Comparison of ENCODE assay signal across 10 mouse cellular contexts in the genomic region with DNA sequence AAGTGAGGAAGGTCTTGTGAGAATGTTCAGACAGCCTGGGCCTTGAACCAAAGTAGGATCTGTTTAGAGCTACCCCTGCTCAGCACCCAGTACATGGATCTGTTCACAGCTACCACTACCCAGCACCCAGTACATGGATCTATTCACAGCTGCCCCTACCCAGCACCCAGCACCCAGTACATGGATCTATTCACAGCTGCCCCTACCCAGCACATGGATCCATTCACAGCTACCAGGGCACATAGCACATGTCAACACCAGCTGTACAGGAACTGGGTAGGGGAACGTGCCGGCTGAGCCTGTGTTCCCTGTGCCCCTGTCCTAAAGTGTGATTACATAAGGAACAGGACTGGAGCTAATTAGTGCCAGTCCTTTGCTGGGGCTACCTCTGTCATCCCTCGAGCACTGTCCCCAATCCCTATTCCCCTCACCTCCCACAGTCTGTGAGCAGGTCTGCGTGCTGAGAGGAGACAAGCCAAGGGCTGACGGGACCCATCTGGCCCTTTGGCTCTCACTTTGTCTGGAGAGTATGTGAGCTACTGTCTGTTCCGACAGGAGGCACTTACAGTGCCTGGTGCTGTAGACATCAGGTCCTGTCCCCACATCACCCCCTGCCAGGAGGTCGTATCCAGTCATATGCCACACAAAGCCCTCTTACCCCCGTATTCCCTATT. TPM values are rescaled to one million over a fixed set of nuclear protein-coding genes. Genes with fewer than 3 reads are reported as not detected.
DNase-seq lines count a peak whose midpoint lies in the region; ATAC-seq and TF ChIP-seq lines count a peak whose summit lies in the region.
"Had no signal": no experiment of that assay in that cellular context is flagged by ENCODE, and none has a peak within 500 bp of the region (broad histone marks: within the 10 kb centered on the region; RNA-seq: fewer than 3 reads in every experiment).

No protein-coding gene starts in this region.

- H3K27ac ChIP-seq in heart, embryonic 16.5 days (ENCODE audit: low read length), result no peak overlapping the region
- H3K27ac ChIP-seq in lung, postnatal 0 days (ENCODE audit: low read length), result no peak overlapping the region
- H3K27ac ChIP-seq in forebrain, embryonic 16.5 days (ENCODE audit: low read length), result 0 out of 2 replicates have a peak overlapping the region, but pooled peaks have one; percentile 8
- H3K27ac ChIP-seq: kidney, postnatal 0 days had no signal

- peak; percentile 21; the same call in 1 of the 2 replicates for ATAC-seq in heart, embryonic 16.5 days (replicated peaks; ENCODE audit: extremely low read depth, insufficient read depth, low FRiP score)
- no peak for ATAC-seq in lung, postnatal 0 days
- peak; percentile 90 for ATAC-seq in cerebellum, adult (ENCODE audit: insufficient number of reproducible peaks, low FRiP score, low TSS enrichment)
- ATAC-seq in forebrain, embryonic 16.5 days, result peak; percentile 66

- TF ChIP-seq CTCF in lung, postnatal 0 days (IDR thresholded peaks at IDR 0.05), result no peak

- peaks cover 45% of the 10 kb centered on the region for H3K4me1 ChIP-seq in heart, embryonic 16.5 days (ENCODE audit: control insufficient read depth, insufficient read depth, low read length)
- H3K4me1 ChIP-seq in lung, postnatal 0 days (ENCODE audit: insufficient read depth, low read depth, low read length), result peaks cover 39% of the 10 kb centered on the region
- H3K4me1 ChIP-seq in forebrain, embryonic 16.5 days (replicated peaks; ENCODE audit: control insufficient read depth, insufficient read depth, low read length), result peaks cover 48% of the 10 kb centered on the region

- 0 out of 2 replicates have a peak, but pooled peaks cover 2% of the 10 kb centered on the region for H3K27me3 ChIP-seq in heart, embryonic 16.5 days (ENCODE audit: control insufficient read depth, insufficient read depth, low read length)
- no peaks in the 10 kb centered on the region for H3K27me3 ChIP-seq in lung, postnatal 0 days (replicated peaks; ENCODE audit: insufficient read depth, low read length)
- 0 out of 2 replicates have a peak, but pooled peaks cover 7% of the 10 kb centered on the region for H3K27me3 ChIP-seq in forebrain, embryonic 16.5 days (replicated peaks; ENCODE audit: control insufficient read depth, insufficient read depth, low read length)

- 50% methylated on average over 8 of the region's 8 CpGs for WGBS in heart, embryonic 16.5 days
- WGBS in lung, postnatal 0 days, result 67% methylated on average over 8 of the region's 8 CpGs
- 56% methylated on average over 8 of the region's 8 CpGs for WGBS in forebrain, embryonic 16.5 days

- H3K36me3 ChIP-seq in heart, embryonic 16.5 days (ENCODE audit: control insufficient read depth, insufficient read depth), result no peaks in the 10 kb centered on the region
- H3K36me3 ChIP-seq in lung, postnatal 0 days (ENCODE audit: insufficient read depth, low read length), result no peaks in the 10 kb centered on the region
- no peaks in the 10 kb centered on the region for H3K36me3 ChIP-seq in forebrain, embryonic 16.5 days (ENCODE audit: control insufficient read depth, insufficient read depth)

- TF ChIP-seq EP300 in lung, postnatal 0 days (IDR thresholded peaks at IDR 0.05), result no peak

- no peak overlapping the region for H3K4me3 ChIP-seq in heart, embryonic 16.5 days (ENCODE audit: low read length)
- H3K4me3 ChIP-seq in lung, postnatal 0 days (ENCODE audit: low read depth, low read length), result no peak overlapping the region
- H3K4me3 ChIP-seq in forebrain, embryonic 16.5 days (replicated peaks; ENCODE audit: low read length), result no peak overlapping the region

- no peaks in the 10 kb centered on the region for H3K9me3 ChIP-seq in heart, embryonic 16.5 days (replicated peaks; ENCODE audit: control insufficient read depth, low read length)
- H3K9me3 ChIP-seq in lung, postnatal 0 days (ENCODE audit: low read length), result no peaks in the 10 kb centered on the region
- no peaks in the 10 kb centered on the region for H3K9me3 ChIP-seq in forebrain, embryonic 16.5 days (ENCODE audit: control insufficient read depth, low read length)

- no peak for DNase-seq in heart, adult 18-20 months
- no peak for DNase-seq in lung, postnatal 0 days (ENCODE audit: low spot score)
- no peak for DNase-seq in lung, postnatal 14 days
- DNase-seq in urinary bladder, postnatal 14 days (ENCODE audit: low spot score), result no peak
- DNase-seq in lung, postnatal 10 days, result no peak
- DNase-seq: lung, adult 18-20 months had no signal

- no peak overlapping the region for H3K4me2 ChIP-seq in heart, embryonic 16.5 days (ENCODE audit: low read depth, low read length)
- 0 out of 2 replicates have a peak overlapping the region, but pooled peaks have one; percentile 14 for H3K4me2 ChIP-seq in lung, postnatal 0 days (replicated peaks; ENCODE audit: low read depth, low read length)
- no peak overlapping the region for H3K4me2 ChIP-seq in forebrain, embryonic 16.5 days (ENCODE audit: low read length)

- H3K9ac ChIP-seq in heart, embryonic 16.5 days (ENCODE audit: low read length), result no peak overlapping the region
- no peak overlapping the region for H3K9ac ChIP-seq in lung, postnatal 0 days (replicated peaks; ENCODE audit: low read depth)
- H3K9ac ChIP-seq in forebrain, embryonic 16.5 days (replicated peaks; ENCODE audit: low read depth, low read length), result no peak overlapping the region

RNA-seq across cellular contexts. Expression of gene Inf2, which starts 2.1 kb away (rescaled TPM):
- polyA plus RNA-seq in heart, embryonic 16.5 days (2015; fragmentation: Nextera tagmentation; extraction: Ambion mirVana), result 3.0 and 3.6 TPM in 2 replicates
- 10 to 100 TPM; 11.9 to 17.2 TPM for total RNA-seq in heart, adult 18-20 months (2021)
- polyA plus RNA-seq in lung, postnatal 0 days (2015; fragmentation: Nextera tagmentation; extraction: Ambion mirVana), result 4.9 and 5.2 TPM in 2 replicates
- 2.6 TPM in 2 replicates for polyA plus RNA-seq in forebrain, embryonic 16.5 days (2015; fragmentation: Nextera tagmentation; extraction: Ambion mirVana)

RNA-seq across cellular contexts. Expression of gene Adssl1, which starts 29.1 kb away (rescaled TPM):
- 108 and 118 TPM in 2 replicates for polyA plus RNA-seq in heart, embryonic 16.5 days (2015; fragmentation: Nextera tagmentation; extraction: Ambion mirVana)
- 100 to 1,000 TPM; 192 to 206 TPM for total RNA-seq in heart, adult 18-20 months (2021)
- polyA plus RNA-seq in lung, postnatal 0 days (2015; fragmentation: Nextera tagmentation; extraction: Ambion mirVana), result 29.9 and 43.0 TPM in 2 replicates
- polyA plus RNA-seq in forebrain, embryonic 16.5 days (2015; fragmentation: Nextera tagmentation; extraction: Ambion mirVana), result 1.8 and 2.4 TPM in 2 replicates

RNA-seq across cellular contexts. Expression of gene Siva1, which starts 53.8 kb away (rescaled TPM):
- polyA plus RNA-seq in heart, embryonic 16.5 days (2015; fragmentation: Nextera tagmentation; extraction: Ambion mirVana), result 117 and 139 TPM in 2 replicates
- 10 to 100 TPM; 31.7 to 35.2 TPM for total RNA-seq in heart, adult 18-20 months (2021)
- 130 and 152 TPM in 2 replicates for polyA plus RNA-seq in lung, postnatal 0 days (2015; fragmentation: Nextera tagmentation; extraction: Ambion mirVana)
- 68.9 and 75.9 TPM in 2 replicates for polyA plus RNA-seq in forebrain, embryonic 16.5 days (2015; fragmentation: Nextera tagmentation; extraction: Ambion mirVana)
